Mouse (Mus musculus): ENCODE measurements around the gene Elovl2. TPM values are rescaled to one million over a fixed set of nuclear protein-coding genes. Genes with fewer than 3 reads are reported as not detected.

Gene Elovl2
- polyA plus RNA-seq, 1 experiment from 2014 or later: 6.5 TPM

GRCm38 (mm10) chr13:41249538-41250317 lies 29.5 kb upstream of the Elovl2 start, which contains the start of gene Smim13:
TSS of gene Smim13 (plus strand) at chr13:41249844.
- peak; percentile 66 for TF ChIP-seq CTCF (IDR thresholded peaks at IDR 0.05; ENCODE audit: low read depth)
- Histone ChIP-seq H3K4me1 (replicated peaks; ENCODE audit: control insufficient read depth, insufficient read depth, low read length) (no peaks in the 10 kb centered on the region; the same call in 1 of the 2 replicates), H3K4me3 (ENCODE audit: low read depth, low read length) (peak within 1 kb of the TSS; percentile 91)

GRCm38 (mm10) chr13:41248751-41249520 lies 28.7 kb upstream of the Elovl2 start:
- TF ChIP-seq CTCF (IDR thresholded peaks at IDR 0.05; ENCODE audit: low read depth): no peak
- WGBS: 42% methylated on average over 12 of the region's 12 CpGs
- H3K4me2 ChIP-seq (replicated peaks; ENCODE audit: low read depth): peak overlapping the region; percentile 86
- no peaks in the 10 kb centered on the region for H3K36me3 ChIP-seq (ENCODE audit: control insufficient read depth, insufficient read depth)
- peak overlapping the region; percentile 91 for H3K4me3 ChIP-seq (ENCODE audit: low read depth, low read length)
- ATAC-seq: peak; percentile 41; the same call in 1 of the 2 replicates
- no peaks in the 10 kb centered on the region for H3K9me3 ChIP-seq (ENCODE audit: control insufficient read depth)
- peak overlapping the region; percentile 81 for H3K9ac ChIP-seq (ENCODE audit: low read depth, low read length)
- no peaks in the 10 kb centered on the region for H3K27me3 ChIP-seq (replicated peaks; ENCODE audit: control insufficient read depth, insufficient read depth, low read length)
- peak overlapping the region; percentile 91; the same call in 1 of the 2 replicates for H3K27ac ChIP-seq (ENCODE audit: low read depth, low read length)
- no peaks in the 10 kb centered on the region; the same call in 1 of the 2 replicates for H3K4me1 ChIP-seq (replicated peaks; ENCODE audit: control insufficient read depth, insufficient read depth, low read length)

More at GRCm38 (mm10) chr13:41249538-41250317, 29.5 kb upstream of the Elovl2 start, which contains the start of gene Smim13:
- Histone ChIP-seq H3K9me3 (ENCODE audit: control insufficient read depth) (no peaks in the 10 kb centered on the region), H3K27me3 (replicated peaks; ENCODE audit: control insufficient read depth, insufficient read depth, low read length) (no peaks in the 10 kb centered on the region), H3K27ac (ENCODE audit: low read depth, low read length) (peak within 1 kb of the TSS; percentile 91), H3K4me2 (replicated peaks; ENCODE audit: low read depth) (peak within 1 kb of the TSS; percentile 86), H3K36me3 (ENCODE audit: control insufficient read depth, insufficient read depth) (no peaks in the 10 kb centered on the region), H3K9ac (ENCODE audit: low read depth, low read length) (peak within 1 kb of the TSS; percentile 81)
- under 1% methylated on average over 67 of the region's 78 CpGs for WGBS
- peak; percentile 95 for ATAC-seq

GRCm38 (mm10) chr13:41244306-41244830 lies 24.2 kb upstream of the Elovl2 start:
- ATAC-seq: no peak
- Histone ChIP-seq H3K4me1 (replicated peaks; ENCODE audit: control insufficient read depth, insufficient read depth, low read length) (no peaks in the 10 kb centered on the region), H3K4me2 (replicated peaks; ENCODE audit: low read depth) (no peak overlapping the region), H3K9ac (ENCODE audit: low read depth, low read length) (no peak overlapping the region), H3K9me3 (ENCODE audit: control insufficient read depth) (no peaks in the 10 kb centered on the region), H3K4me3 (ENCODE audit: low read depth, low read length) (no peak overlapping the region), H3K36me3 (ENCODE audit: control insufficient read depth, insufficient read depth) (no peaks in the 10 kb centered on the region), H3K27ac (ENCODE audit: low read depth, low read length) (no peak overlapping the region), H3K27me3 (replicated peaks; ENCODE audit: control insufficient read depth, insufficient read depth, low read length) (no peaks in the 10 kb centered on the region)
- WGBS: 44% methylated on average over 6 of the region's 6 CpGs
- TF ChIP-seq CTCF (IDR thresholded peaks at IDR 0.05; ENCODE audit: low read depth): peak; percentile 26

- ATAC-seq: no peak
- no peak for TF ChIP-seq CTCF (IDR thresholded peaks at IDR 0.05; ENCODE audit: low read depth)
- no peak overlapping the region for H3K27ac ChIP-seq (ENCODE audit: low read depth, low read length)
- H3K36me3 ChIP-seq (ENCODE audit: control insufficient read depth, insufficient read depth): no peaks in the 10 kb centered on the region
- H3K4me3 ChIP-seq (ENCODE audit: low read depth, low read length): no peak overlapping the region
- no peaks in the 10 kb centered on the region for H3K27me3 ChIP-seq (replicated peaks; ENCODE audit: control insufficient read depth, insufficient read depth, low read length)
- no peak overlapping the region for H3K4me2 ChIP-seq (replicated peaks; ENCODE audit: low read depth)
- no peak overlapping the region for H3K9ac ChIP-seq (ENCODE audit: low read depth, low read length)
- no peaks in the 10 kb centered on the region for H3K9me3 ChIP-seq (ENCODE audit: control insufficient read depth)
- no peaks in the 10 kb centered on the region for H3K4me1 ChIP-seq (replicated peaks; ENCODE audit: control insufficient read depth, insufficient read depth, low read length)
- 56% methylated on average over 2 of the region's 2 CpGs for WGBS
Measured at GRCm38 (mm10) chr13:41241557-41241956, 21.4 kb upstream of the Elovl2 start.

GRCm38 (mm10) chr13:41238805-41239130 lies 18.6 kb upstream of the Elovl2 start:
- TF ChIP-seq CTCF (IDR thresholded peaks at IDR 0.05; ENCODE audit: low read depth): peak; percentile 88
- Histone ChIP-seq H3K27ac (ENCODE audit: low read depth, low read length) (no peak overlapping the region), H3K9me3 (ENCODE audit: control insufficient read depth) (no peaks in the 10 kb centered on the region), H3K4me1 (replicated peaks; ENCODE audit: control insufficient read depth, insufficient read depth, low read length) (no peaks in the 10 kb centered on the region), H3K4me3 (ENCODE audit: low read depth, low read length) (no peak overlapping the region), H3K27me3 (replicated peaks; ENCODE audit: control insufficient read depth, insufficient read depth, low read length) (no peaks in the 10 kb centered on the region), H3K9ac (ENCODE audit: low read depth, low read length) (no peak overlapping the region), H3K36me3 (ENCODE audit: control insufficient read depth, insufficient read depth) (no peaks in the 10 kb centered on the region), H3K4me2 (replicated peaks; ENCODE audit: low read depth) (no peak overlapping the region)
- ATAC-seq: no peak
- WGBS: 2% methylated on average over 5 of the region's 5 CpGs
